Mouse (Mus musculus) regulatory T cell (primary cell): ENCODE results near the gene Fen1.

Experiments used
- in situ Hi-C: fragments of 300-600 bp; cut with MboI, MseI; formaldehyde crosslinking; loops from one replicate; pipeline ENCODE4 v1.15.1; 2025; ENCODE audit warnings: high pct_unique_total_duplicates

Gene Fen1

DNA sequence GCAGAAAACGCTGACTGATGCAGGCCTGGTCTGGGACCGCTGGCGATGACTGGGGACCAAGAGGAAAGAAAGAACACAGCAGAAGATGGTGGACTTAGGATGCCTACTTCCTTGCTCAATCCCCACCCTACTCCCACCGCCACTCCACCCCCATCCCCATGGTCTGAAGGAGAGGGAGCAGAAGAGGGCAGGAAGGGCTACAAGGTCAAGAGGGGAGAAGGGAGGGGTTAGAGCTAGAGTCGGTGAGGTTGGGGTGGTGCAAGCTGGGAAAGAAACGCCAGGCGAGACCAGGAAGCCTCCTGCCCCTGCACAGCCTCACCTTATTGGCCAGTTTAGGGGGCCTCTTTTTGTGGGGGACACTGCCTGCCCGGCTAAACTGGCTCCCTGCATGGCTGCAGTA lies 12.1 kb upstream of the Fen1 start:
- in situ Hi-C loops = no loop called here

DNA sequence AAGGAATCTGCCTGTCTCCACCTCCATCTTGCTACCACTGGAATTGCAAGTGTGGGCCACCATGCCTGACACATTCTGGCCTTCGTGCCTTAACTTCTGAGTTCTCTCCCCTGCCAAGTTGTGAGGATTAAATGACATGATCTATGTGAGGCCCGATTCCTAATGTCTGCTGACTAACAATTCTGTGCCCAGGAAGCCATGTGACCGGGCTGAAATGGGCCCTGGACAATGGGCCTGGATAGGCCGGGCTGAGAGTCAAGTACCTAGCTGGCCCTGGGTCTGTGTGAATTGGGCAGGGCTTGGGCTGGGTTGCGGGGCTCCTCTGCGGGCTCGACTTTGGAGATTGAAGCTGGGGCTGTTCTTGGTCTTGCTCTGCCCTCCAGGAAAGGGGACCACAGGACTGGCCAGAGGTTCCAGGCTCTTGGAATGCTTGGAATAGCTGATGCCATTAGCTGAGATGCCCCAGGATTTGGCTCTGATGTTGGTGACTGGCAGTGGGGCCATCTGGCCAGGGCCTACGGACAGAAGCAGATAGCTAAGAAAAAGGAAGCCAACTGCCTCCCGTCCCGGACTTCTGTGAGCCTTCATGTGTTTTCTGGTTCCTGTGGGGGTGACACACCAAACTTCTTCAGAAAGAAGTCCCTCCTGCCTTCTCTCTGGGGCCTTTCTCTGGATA lies 10.0 kb upstream of the Fen1 start:
- in situ Hi-C loops = no loop called here

DNA sequence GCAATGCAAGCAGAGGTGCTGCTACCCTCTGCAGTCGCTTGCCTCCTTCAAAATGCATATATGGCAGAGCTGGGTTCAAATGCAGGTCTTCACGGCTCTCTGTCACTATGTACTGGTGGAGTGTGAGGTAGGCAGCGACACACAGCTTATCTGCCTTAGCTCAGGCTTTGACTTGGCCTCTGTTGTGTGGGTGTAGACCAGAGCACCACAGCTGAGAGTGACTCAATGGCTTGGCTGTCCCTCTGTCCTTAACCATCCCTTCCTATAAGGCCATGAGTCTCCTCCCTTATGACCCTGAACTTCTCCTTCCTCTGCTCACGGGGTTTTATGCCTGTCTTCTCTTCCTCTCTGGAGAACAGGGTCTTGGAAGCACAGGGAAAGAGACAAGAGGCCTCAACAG lies 6.9 kb upstream of the Fen1 start:
- in situ Hi-C loops = no loop called here

DNA sequence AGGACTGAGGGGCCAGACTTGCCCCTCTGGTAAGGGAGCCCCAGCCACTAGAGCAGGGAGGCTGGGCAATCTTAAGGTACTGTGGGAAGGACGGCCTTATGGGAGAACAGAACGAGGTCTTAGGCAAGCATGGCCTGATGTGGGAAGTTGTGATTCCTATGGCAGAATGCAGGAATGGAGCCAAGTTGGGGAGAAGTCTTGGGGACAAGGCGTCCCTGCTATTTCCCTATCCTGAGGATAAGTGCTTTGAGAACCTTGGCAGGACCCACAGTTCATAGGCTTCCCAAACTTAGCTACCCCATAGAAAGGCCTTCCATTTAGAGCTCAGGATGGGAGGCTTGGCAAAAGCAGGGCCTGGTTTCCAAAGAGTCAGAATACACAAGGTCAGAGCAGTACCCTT lies 4.9 kb upstream of the Fen1 start:
- in situ Hi-C loops = loop anchor here (5.0 kb wide), 1 partner anchor 107 kb away; the partner anchor contains the start of gene Fads2

DNA sequence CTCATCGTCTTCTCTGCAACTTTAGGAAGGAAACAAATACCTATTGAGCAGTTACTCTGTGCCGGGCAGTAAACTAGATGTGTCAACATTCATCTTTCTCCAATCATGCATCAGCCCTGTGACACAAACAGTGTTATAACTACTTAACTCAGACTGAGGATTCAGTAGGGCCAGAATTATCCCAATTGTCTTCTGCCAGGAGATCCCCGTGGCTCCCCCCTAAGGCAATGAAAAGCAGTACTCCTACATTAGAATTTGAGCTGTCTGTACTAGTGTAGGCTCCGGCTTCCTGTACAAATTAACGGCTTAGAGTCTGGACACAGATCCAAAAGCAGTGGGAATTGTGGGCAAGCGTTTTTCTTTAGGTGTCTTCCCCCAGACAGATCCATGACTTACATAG lies 1.1 kb upstream of the Fen1 start:
- in situ Hi-C loops = loop anchor here (5.0 kb wide), 1 partner anchor 103 kb away; the partner anchor contains the start of gene Fads2

DNA sequence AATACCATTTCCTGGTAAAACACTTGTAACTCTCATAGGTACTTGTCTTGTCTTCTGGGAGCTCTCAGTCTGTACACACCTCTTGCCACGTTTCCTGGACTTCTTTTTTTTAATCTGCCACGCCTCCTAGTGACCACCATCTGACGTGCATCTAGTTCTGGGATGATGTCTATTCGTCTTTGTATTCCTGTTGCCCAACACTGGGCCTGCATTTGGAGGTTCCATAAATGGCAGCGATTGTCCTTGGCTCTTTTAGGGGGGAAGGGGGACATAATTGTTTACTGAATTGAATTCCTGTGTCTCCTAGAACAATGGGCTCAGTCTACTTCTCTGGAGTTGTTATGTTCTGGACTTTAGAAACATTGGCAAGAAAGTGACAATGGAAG lies 640 bp upstream of the Fen1 start:
- in situ Hi-C loops = loop anchor here (5.0 kb wide), 1 partner anchor 102 kb away; the partner anchor contains the start of gene Fads2

DNA sequence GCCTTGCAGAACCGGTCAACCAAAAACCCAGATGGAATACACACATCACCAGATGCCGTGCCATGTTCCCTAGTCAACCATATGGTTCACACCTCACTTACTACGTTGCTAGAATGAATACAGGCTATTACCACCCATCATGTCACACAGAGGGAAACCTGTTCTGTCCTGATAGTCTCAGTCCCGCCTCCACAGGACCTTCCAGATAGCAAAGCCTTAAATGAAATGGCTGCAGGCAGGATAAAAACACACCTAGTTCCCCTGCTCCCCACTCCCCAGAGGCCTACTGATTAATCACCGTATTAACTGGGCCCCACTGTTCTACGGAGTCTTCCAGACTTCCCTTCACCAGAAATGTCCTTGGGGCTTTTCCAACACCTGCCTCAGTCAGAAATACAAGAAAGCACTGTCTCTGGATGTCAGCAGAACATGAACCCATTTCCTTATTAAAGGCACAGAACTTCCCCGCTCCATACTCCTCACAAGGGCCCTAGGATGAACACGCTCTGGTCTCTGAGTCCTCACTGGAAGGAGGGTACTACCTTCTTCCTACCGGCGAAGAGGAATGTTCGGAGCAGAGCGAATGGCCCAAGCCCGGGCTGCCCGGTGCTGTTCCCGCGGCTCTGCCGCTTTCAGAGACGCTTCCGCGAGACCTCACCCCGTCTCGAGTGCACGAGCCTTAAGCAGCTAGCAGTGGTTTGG lies 672 bp downstream of the Fen1 start:
- in situ Hi-C loops = no loop called here

DNA sequence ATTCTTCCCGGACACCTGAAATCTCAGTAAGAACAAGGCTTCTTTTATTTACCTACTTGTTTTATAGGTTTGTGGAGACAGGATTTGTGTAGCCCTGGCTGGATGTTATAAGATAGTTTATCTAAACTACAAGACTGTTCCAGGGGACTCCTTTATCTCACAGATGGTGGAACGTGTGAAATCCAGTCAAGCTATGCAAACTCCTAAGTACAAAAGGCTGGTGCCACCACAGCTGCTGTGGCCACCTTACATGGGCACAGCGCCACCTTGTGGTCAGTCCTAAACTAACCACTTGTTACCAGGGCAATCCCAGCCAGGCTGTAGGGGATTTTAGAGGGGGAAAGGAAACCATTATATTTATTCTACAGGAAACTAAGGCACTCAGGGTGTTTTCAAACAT lies 5.2 kb downstream of the Fen1 start:
- in situ Hi-C loops = loop anchor here (10.0 to 25.0 kb wide), 2 partner anchors 284 to 1764 kb away; partner anchors contain the start of gene Osbp

DNA sequence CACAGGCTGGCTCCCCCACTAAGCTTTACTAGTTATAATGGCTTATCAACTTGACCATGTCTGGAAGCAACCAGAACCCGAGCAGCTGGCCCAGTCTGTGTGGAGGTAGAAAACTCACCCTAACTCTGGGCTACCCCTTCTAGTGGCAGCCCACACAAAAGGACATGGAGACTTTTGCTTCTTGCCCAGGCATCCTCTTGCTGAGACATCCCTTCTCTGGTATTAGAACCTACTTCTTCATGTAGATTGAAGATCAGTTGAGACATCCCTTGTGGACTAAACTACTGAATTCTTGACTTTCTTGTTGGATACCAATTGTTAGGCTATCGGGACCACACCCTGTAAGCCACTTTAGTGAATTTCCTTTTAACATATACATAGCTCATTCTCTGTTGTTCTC lies 5.7 kb downstream of the Fen1 start:
- in situ Hi-C loops = loop anchor here (10.0 to 25.0 kb wide), 2 partner anchors 283 to 1764 kb away; partner anchors contain the start of gene Osbp

DNA sequence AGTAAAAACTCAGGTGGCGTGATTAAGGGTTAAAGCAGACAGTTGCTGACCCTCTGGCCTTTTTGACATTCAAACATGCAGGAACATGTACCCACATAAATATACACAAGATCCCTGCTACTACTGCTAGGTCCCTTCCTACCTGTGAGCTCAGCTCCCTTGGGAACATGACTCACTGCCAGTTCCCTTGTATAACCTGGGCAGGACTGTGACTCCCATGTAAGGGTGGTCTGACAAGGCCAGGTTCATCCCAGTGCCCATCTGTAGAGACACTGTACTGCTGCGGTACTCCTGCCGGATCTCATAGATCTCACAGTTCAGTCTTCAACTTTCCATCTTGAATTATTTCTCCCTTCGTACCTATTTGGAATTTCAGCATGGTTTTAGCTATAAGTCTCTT lies 6.8 kb downstream of the Fen1 start:
- in situ Hi-C loops = loop anchor here (10.0 to 25.0 kb wide), 2 partner anchors 282 to 1765 kb away; partner anchors contain the start of gene Osbp

DNA sequence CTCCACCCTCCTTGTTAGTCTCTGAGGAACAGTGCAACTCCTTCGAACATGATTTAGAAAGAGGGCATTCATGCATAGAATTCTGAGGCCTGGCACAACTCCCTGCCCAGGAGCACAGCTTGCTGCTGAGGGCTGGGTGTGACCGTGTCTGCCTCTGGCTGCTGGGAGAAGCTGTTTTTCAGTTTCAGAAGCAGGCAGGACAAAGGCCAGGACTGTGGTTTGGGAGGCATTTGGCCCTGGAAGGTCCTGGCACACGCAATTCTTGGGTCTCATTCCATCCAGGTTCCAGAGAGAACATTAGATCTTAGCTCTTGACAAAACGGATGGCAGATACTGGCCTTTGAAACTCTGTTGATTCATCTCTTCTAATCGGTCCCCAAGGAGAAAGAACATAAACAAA lies 8.7 kb downstream of the Fen1 start:
- in situ Hi-C loops = loop anchor here (10.0 to 25.0 kb wide), 2 partner anchors 280 to 1767 kb away; partner anchors contain the start of gene Osbp

DNA sequence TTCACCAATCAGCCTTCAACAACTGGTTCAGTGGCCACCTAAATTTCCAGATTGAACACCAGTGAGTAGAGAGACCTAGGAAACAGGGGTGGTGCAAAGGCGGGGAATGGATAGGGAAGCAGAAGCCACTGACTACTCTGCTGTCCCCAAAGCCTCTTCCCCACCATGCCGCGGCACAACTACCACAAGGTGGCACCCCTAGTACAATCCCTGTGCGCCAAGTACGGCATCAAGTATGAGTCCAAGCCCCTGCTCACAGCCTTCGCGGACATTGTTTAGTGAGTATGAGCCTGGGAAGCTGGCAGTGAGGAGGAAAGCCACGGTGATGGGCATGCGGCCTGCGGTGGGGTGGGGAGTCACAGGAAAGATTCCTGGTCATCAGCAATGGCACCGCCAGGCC lies 9.6 kb downstream of the Fen1 start:
- in situ Hi-C loops = loop anchor here (10.0 to 25.0 kb wide), 2 partner anchors 280 to 1768 kb away; partner anchors contain the start of gene Osbp

DNA sequence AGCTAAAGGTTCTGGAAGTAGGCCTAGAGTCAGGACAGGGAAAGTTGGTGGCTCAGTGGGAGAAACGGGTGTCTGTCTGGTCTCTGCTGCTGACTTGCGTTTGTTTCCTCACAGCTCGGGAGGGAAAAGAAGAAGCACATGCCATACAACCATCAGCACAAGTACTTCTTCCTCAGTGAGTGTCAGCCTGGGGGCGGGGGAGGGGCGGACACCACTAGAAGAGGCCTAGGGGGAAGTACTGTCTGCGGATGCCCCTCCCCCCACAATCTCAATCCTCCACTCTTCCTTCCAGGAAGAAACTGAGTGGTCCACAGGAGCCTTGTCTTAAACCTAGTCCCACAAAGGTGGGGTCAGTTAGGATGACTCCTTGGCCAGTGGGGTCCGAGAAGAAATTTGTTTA lies 12.6 kb downstream of the Fen1 start:
- in situ Hi-C loops = loop anchor here (10.0 to 25.0 kb wide), 2 partner anchors 277 to 1771 kb away; partner anchors contain the start of gene Osbp

DNA sequence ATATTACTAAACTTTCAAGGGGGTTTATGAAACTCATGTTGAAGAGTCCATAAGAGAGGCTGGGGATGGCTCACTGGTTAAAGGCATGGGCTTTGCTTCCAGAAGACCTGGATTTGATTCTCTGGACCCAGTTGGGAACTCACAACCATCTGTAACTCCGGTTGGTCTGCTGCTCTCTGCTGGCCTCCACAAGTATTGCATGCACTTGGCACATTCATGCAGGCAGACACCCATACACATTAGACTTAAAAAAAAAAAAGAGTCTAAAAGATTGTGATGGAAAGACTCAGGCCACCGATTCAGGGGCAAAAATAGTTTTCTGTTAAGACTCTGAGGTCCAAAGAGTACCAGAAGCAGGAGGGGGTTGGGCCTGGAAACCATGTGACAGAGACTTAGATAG lies 13.2 kb downstream of the Fen1 start:
- in situ Hi-C loops = loop anchor here (10.0 to 25.0 kb wide), 2 partner anchors 276 to 1772 kb away; partner anchors contain the start of gene Osbp

DNA sequence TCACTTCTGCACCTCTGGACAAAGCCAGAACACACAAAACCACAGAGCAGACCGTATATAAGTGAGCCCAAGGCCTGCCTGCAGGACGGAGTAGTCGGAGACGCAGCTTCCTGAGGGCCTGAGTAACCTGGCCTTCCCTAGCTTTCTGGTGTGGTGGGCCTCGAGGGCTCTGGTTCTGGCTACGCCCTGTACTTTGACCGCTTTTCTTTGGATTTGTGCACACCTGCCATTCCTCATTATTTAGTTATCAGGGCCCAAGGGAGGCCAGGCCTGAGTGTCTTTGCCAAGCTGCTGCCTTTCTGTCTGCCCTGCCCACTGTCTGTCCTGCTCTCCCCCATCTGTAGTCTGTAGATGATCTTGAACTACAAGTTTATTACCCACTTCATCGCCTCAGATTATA lies 14.0 kb downstream of the Fen1 start:
- in situ Hi-C loops = loop anchor here (10.0 to 25.0 kb wide), 2 partner anchors 275 to 1772 kb away; partner anchors contain the start of gene Osbp

DNA sequence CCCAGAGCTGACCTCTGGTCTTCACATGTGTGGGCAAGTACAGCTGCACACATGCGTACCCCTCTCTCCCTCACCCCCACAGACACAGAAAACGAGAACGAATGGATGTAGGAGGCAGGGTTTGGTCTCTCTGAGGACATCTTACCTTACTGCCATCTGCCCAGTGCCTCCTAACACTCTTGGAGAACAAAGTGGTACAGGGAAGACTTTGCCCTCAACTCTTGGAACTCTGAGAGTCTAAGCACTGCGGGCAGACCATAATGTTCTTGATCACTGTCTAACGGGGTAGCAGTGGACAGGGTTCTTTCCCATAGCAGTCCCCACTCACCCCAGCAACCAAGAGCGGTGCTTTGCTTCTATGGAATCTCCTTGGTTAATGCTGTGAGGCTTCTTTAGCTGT lies 14.9 kb downstream of the Fen1 start:
- in situ Hi-C loops = loop anchor here (25.0 kb wide), 1 partner anchor 1773 kb away; the partner anchor contains the start of gene Osbp

DNA sequence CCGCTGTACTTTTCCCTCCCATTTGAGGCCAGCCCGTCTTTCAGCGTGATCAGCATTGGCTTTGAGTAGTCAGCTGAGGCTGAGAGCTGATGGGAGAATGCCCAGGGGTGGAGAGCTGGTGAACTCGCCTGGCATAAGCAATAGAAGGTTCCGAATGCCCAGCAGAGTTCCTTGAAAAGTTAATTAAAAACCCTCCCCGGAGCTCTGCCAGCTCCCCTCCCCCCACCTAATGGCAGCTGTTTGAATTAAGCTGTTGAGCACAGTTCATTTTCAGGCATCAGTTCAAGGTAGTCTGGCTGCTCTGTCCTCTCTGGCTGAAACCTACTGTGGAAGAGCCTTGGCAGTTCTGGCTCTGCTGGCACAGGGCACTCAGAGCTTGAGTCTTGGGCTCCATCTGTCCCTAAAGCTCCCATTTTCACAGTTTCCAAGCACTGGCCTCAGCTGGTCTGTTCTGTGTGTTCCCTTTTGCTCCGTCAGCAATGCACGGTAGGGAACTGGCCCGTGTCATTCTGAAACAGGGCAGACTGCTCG lies 15.6 kb downstream of the Fen1 start:
- in situ Hi-C loops = loop anchor here (25.0 kb wide), 1 partner anchor 1774 kb away; the partner anchor contains the start of gene Osbp

DNA sequence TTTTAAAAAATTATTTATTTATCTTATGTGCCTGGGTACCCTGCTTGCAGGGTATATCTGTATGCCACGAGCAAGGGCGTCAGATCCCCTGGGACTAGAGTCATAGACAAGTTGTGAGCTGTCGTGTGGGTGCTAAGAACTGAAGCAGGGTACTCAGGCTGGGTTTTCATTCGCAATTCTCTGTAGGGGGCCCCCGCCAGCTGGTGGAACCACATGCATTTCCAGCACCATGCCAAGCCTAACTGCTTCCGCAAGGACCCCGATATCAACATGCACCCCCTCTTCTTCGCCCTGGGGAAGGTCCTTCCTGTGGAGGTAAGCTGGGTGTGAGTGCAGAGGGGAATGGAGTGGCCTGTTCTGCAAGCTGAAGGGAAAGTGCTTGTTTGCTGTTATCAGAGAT lies 17.4 kb downstream of the Fen1 start:
- in situ Hi-C loops = loop anchor here (25.0 kb wide), 1 partner anchor 1776 kb away; the partner anchor contains the start of gene Osbp

DNA sequence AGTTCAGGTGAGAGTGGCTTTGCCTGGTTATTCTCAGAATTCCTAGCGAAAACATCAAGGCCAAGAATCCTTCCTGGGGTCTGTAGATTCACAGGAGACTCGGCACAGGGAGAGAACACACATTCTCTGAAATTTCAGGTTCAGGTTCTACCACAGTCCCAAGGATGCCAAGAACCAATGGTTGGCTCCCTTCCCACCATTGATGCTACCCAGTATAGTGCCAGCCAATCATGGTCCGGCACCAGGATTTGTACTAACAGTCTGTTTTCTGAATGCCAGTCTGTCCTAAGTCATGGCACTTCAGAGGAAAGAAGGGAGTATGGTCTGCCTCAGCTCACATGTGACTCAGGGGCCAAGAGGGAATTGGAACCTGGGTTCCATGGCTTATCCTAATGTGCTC lies 18.1 kb downstream of the Fen1 start:
- in situ Hi-C loops = loop anchor here (25.0 kb wide), 1 partner anchor 1776 kb away; the partner anchor contains the start of gene Osbp

DNA sequence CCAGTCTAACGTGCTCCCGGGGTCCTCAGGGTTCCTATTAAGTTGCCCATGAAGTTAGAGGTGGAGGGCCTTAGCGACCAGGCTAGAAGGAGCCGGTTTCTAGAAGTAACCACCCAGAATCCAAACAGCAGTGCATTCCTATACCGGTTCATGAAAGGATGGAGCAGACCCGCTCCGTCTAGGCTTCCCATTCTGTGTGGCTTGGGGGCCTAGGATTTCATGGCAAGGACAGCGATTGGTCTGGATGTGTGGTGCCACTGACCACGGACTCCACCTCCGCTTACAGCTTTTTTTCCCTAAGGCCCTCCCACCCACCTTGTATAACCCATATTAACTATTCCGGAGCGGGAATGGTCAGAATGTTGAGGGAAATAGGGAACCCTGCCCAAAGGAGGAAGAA lies 19.9 kb downstream of the Fen1 start:
- in situ Hi-C loops = loop anchor here (25.0 kb wide), 1 partner anchor 1778 kb away; the partner anchor contains the start of gene Osbp

DNA sequence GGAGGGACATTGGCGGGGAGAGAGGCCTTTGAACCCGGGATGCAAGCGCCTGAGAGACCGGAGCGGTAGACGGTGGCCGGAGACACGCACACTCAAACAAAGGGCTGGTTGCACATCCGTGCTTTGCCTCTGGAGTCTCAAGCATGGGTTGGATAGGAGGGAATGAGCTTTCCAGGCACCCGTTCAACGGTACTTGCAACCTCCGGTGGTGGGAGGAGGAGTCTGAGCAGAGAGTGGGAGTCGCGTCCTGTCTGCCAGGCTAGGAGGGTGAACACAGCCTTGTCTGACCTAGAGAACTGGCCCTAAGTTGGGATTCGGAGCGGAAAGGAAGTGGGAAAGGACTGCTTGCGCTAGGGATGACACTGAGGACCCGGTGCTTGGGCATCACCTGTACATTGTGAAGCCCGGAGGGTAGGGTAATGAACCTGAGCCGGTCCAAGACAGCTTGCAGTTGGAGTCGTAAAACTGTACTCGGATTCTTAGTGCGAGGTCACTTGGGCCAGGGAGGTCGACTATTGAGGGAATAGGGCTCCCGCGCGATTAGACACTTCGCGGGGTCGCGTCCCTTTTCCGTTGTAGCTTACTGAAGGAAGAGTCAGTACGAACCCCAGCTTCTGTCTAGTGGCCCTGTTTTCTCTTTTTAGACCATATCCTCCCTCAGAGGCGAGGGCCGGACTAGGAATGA lies 20.5 kb downstream of the Fen1 start:
- in situ Hi-C loops = loop anchor here (25.0 kb wide), 1 partner anchor 1779 kb away; the partner anchor contains the start of gene Osbp
